Mouse (Mus musculus): ENCODE measurements around the gene Olfr1132. TPM values are rescaled to one million over a fixed set of nuclear protein-coding genes. Genes with fewer than 3 reads are reported as not detected.

The Olfr1132 gene
- polyA plus RNA-seq (2012; rRNA removed), result not detected in 2 replicates

GRCm38 (mm10) chr2:87637435-87637834 lies at the start of gene Olfr1132:
Gene Olfr1132 (minus strand): TSS chr2:87637535.

GRCm38 (mm10) chr2:87673564-87673963 lies 36.2 kb upstream of the Olfr1132 start, which contains the start of gene Olfr1135:
Gene Olfr1135 (minus strand): TSS chr2:87673664.

GRCm38 (mm10) chr2:87658360-87658759 lies 21.0 kb upstream of the Olfr1132 start, which contains the start of gene Olfr1134:
Gene Olfr1134 (minus strand): TSS chr2:87658460.

GRCm38 (mm10) chr2:87647274-87647673 lies 9.9 kb upstream of the Olfr1132 start, which contains the start of gene Olfr1133:
Gene Olfr1133 (minus strand): TSS chr2:87647374.

GRCm38 (mm10) chr2:87626804-87627203 lies 10.5 kb downstream of the Olfr1132 start, which contains the start of gene Olfr1131:
Gene Olfr1131 (plus strand): TSS chr2:87627104.

GRCm38 (mm10) chr2:87605912-87606311 lies 31.4 kb downstream of the Olfr1132 start, which contains the start of gene Olfr1130:
Gene Olfr1130 (plus strand): TSS chr2:87606212.

Other genes starting within 250 kb of the Olfr1132 start
- gene Olfr1123, start 220.9 kb downstream of the Olfr1132 start, polyA plus RNA-seq (2012; rRNA removed), result not detected in 2 replicates
- gene Olfr1124, start 207.3 kb downstream of the Olfr1132 start, polyA plus RNA-seq (2012; rRNA removed), result not detected in 2 replicates
- gene Olfr1126, start 183.6 kb downstream of the Olfr1132 start, polyA plus RNA-seq (2012; rRNA removed), result not detected in 2 replicates
- gene Pramel7, start 140.4 kb downstream of the Olfr1132 start, polyA plus RNA-seq (2012; rRNA removed), result not detected in 2 replicates
- not detected in 2 replicates for gene Pramel6, start 131.0 kb downstream of the Olfr1132 start, polyA plus RNA-seq (2012; rRNA removed)
- gene Olfr153, start 105.7 kb downstream of the Olfr1132 start, polyA plus RNA-seq (2012; rRNA removed), result not detected in 2 replicates
- gene Olfr1128, start 92.0 kb downstream of the Olfr1132 start, polyA plus RNA-seq (2012; rRNA removed), result not detected in 2 replicates
- not detected in 2 replicates for gene Olfr1129, start 63.6 kb downstream of the Olfr1132 start, polyA plus RNA-seq (2012; rRNA removed)
- not detected in 2 replicates for gene Olfr1130, start 31.3 kb downstream of the Olfr1132 start, polyA plus RNA-seq (2012; rRNA removed)
- gene Olfr1131, start 10.4 kb downstream of the Olfr1132 start, polyA plus RNA-seq (2012; rRNA removed), result not detected in 2 replicates
- not detected in 2 replicates for gene Olfr1133, start 9.8 kb upstream of the Olfr1132 start, polyA plus RNA-seq (2012; rRNA removed)
- not detected in 2 replicates for gene Olfr1134, start 20.9 kb upstream of the Olfr1132 start, polyA plus RNA-seq (2012; rRNA removed)
- gene Olfr1135, start 36.1 kb upstream of the Olfr1132 start, polyA plus RNA-seq (2012; rRNA removed), result not detected in 2 replicates
- gene Olfr1136, start 56.4 kb upstream of the Olfr1132 start, polyA plus RNA-seq (2012; rRNA removed), result not detected in 2 replicates
- not detected in 2 replicates for gene Olfr1137, start 75.6 kb upstream of the Olfr1132 start, polyA plus RNA-seq (2012; rRNA removed)
- gene Olfr1138, start 102.4 kb upstream of the Olfr1132 start, polyA plus RNA-seq (2012; rRNA removed), result not detected in 2 replicates
- gene Olfr1140, start 106.2 kb upstream of the Olfr1132 start, polyA plus RNA-seq (2012; rRNA removed), result not detected in 2 replicates
- not detected in 2 replicates for gene Olfr1141, start 116.5 kb upstream of the Olfr1132 start, polyA plus RNA-seq (2012; rRNA removed)
- gene Olfr152, start 141.9 kb upstream of the Olfr1132 start, polyA plus RNA-seq (2012; rRNA removed), result not detected in 2 replicates
- not detected in 2 replicates for gene Olfr1143, start 163.1 kb upstream of the Olfr1132 start, polyA plus RNA-seq (2012; rRNA removed)
- not detected in 2 replicates for gene Olfr1145, start 172.3 kb upstream of the Olfr1132 start, polyA plus RNA-seq (2012; rRNA removed)
- not detected in 2 replicates for gene Olfr1148, start 193.0 kb upstream of the Olfr1132 start, polyA plus RNA-seq (2012; rRNA removed)
- gene Olfr1150-ps1, start 206.5 kb upstream of the Olfr1132 start, polyA plus RNA-seq (2012; rRNA removed), result not detected in 2 replicates
- not detected in 2 replicates for gene Olfr1151, start 218.3 kb upstream of the Olfr1132 start, polyA plus RNA-seq (2012; rRNA removed)
- gene Olfr1152, start 229.0 kb upstream of the Olfr1132 start, polyA plus RNA-seq (2012; rRNA removed), result not detected in 2 replicates

Measured in liver, embryonic 14 days (tissue).